Mouse (Mus musculus): ENCODE measurements at regions not wholly inside any gene's neighbourhood (a gene's known extent, or its start where the extent isn't known, plus 50 kb on each side); places are given as distances from the start of the nearest gene placed in this dataset.
A peak's percentile ranks its signal among the peaks of the same experiment; 100 is the strongest.

GRCm38 (mm10) chr13:35326682-35327242 lies 299.9 kb upstream of the Eci2 start:
- Histone ChIP-seq H3K36me3 (no peaks in the 10 kb centered on the region), H3K27ac (ENCODE audit: poor library complexity, severe bottlenecking) (no peak overlapping the region), H3K4me2 (peak overlapping the region; percentile 52), H3K9ac (no peak overlapping the region), H3K9me3 (replicated peaks) (no peaks in the 10 kb centered on the region), H3K4me1 (replicated peaks) (no peaks in the 10 kb centered on the region), H3K27me3 (replicated peaks) (no peaks in the 10 kb centered on the region), H3K4me3 (peak overlapping the region; percentile 29)
- WGBS, result 31% methylated on average over 10 of the region's 10 CpGs
- ATAC-seq (ENCODE audit: insufficient number of reproducible peaks, low FRiP score), result no peak

- no peak overlapping the region for H3K9ac ChIP-seq
- H3K4me2 ChIP-seq, result no peak overlapping the region
- WGBS, result 72% methylated on average over 2 of the region's 2 CpGs
- H3K36me3 ChIP-seq, result no peaks in the 10 kb centered on the region
- no peaks in the 10 kb centered on the region for H3K27me3 ChIP-seq (replicated peaks)
- H3K27ac ChIP-seq (ENCODE audit: poor library complexity, severe bottlenecking), result no peak overlapping the region
- H3K4me3 ChIP-seq, result no peak overlapping the region
- ATAC-seq (ENCODE audit: insufficient number of reproducible peaks, low FRiP score), result no peak
- no peaks in the 10 kb centered on the region for H3K4me1 ChIP-seq (replicated peaks)
- H3K9me3 ChIP-seq (replicated peaks), result no peaks in the 10 kb centered on the region
Measured at GRCm38 (mm10) chr13:35328320-35328719, 301.4 kb upstream of the Eci2 start.

GRCm38 (mm10) chr13:35330926-35331325 lies 304.0 kb upstream of the Eci2 start:
- Histone ChIP-seq H3K9ac (no peak overlapping the region), H3K27ac (ENCODE audit: poor library complexity, severe bottlenecking) (no peak overlapping the region), H3K4me2 (no peak overlapping the region), H3K36me3 (no peaks in the 10 kb centered on the region), H3K4me3 (no peak overlapping the region), H3K9me3 (replicated peaks) (no peaks in the 10 kb centered on the region), H3K4me1 (replicated peaks) (no peaks in the 10 kb centered on the region), H3K27me3 (replicated peaks) (no peaks in the 10 kb centered on the region)
- WGBS, result 74% methylated on average over 1 of the region's 1 CpGs
- no peak for ATAC-seq (ENCODE audit: insufficient number of reproducible peaks, low FRiP score)

- no peak for ATAC-seq (ENCODE audit: insufficient number of reproducible peaks, low FRiP score)
- no peak overlapping the region for H3K9ac ChIP-seq
- no peaks in the 10 kb centered on the region for H3K27me3 ChIP-seq (replicated peaks)
- no peaks in the 10 kb centered on the region for H3K36me3 ChIP-seq
- no peaks in the 10 kb centered on the region for H3K9me3 ChIP-seq (replicated peaks)
- H3K27ac ChIP-seq (ENCODE audit: poor library complexity, severe bottlenecking), result no peak overlapping the region
- no peaks in the 10 kb centered on the region for H3K4me1 ChIP-seq (replicated peaks)
- no peak overlapping the region for H3K4me2 ChIP-seq
- no peak overlapping the region for H3K4me3 ChIP-seq
- WGBS, result 63% methylated on average over 2 of the region's 2 CpGs
Measured at GRCm38 (mm10) chr13:35345507-35346129, 314.0 kb upstream of the Cdyl start.

- no peak overlapping the region for H3K27ac ChIP-seq (ENCODE audit: poor library complexity, severe bottlenecking)
- H3K9ac ChIP-seq, result no peak overlapping the region
- no peaks in the 10 kb centered on the region for H3K36me3 ChIP-seq
- no peak overlapping the region for H3K4me3 ChIP-seq
- 78% methylated on average over 3 of the region's 3 CpGs for WGBS
- no peaks in the 10 kb centered on the region for H3K4me1 ChIP-seq (replicated peaks)
- no peak overlapping the region for H3K4me2 ChIP-seq
- no peak for ATAC-seq (ENCODE audit: insufficient number of reproducible peaks, low FRiP score)
- H3K9me3 ChIP-seq (replicated peaks), result no peaks in the 10 kb centered on the region
- no peaks in the 10 kb centered on the region for H3K27me3 ChIP-seq (replicated peaks)
Measured at GRCm38 (mm10) chr13:35348283-35348682, 311.4 kb upstream of the Cdyl start.

GRCm38 (mm10) chr13:35359345-35359744 lies 300.3 kb upstream of the Cdyl start:
- Histone ChIP-seq H3K9ac (no peak overlapping the region), H3K9me3 (replicated peaks) (no peaks in the 10 kb centered on the region), H3K36me3 (no peaks in the 10 kb centered on the region), H3K27ac (ENCODE audit: poor library complexity, severe bottlenecking) (no peak overlapping the region), H3K4me3 (no peak overlapping the region), H3K27me3 (replicated peaks) (no peaks in the 10 kb centered on the region), H3K4me2 (no peak overlapping the region), H3K4me1 (replicated peaks) (no peaks in the 10 kb centered on the region)
- 75% methylated on average over 3 of the region's 3 CpGs for WGBS
- no peak for ATAC-seq (ENCODE audit: insufficient number of reproducible peaks, low FRiP score)

- ATAC-seq (ENCODE audit: insufficient number of reproducible peaks, low FRiP score), result no peak
- Histone ChIP-seq H3K4me1 (replicated peaks) (0 out of 2 replicates have a peak, but pooled peaks cover under 1% of the 10 kb centered on the region), H3K9me3 (replicated peaks) (no peaks in the 10 kb centered on the region), H3K9ac (no peak overlapping the region), H3K27ac (ENCODE audit: poor library complexity, severe bottlenecking) (no peak overlapping the region), H3K4me3 (no peak overlapping the region), H3K4me2 (no peak overlapping the region), H3K27me3 (replicated peaks) (no peaks in the 10 kb centered on the region), H3K36me3 (no peaks in the 10 kb centered on the region)
- 84% methylated on average over 2 of the region's 2 CpGs for WGBS
Measured at GRCm38 (mm10) chr13:35377487-35377886, 282.1 kb upstream of the Cdyl start.

GRCm38 (mm10) chr13:35379500-35379899 lies 280.1 kb upstream of the Cdyl start:
- Histone ChIP-seq H3K9ac (no peak overlapping the region), H3K36me3 (no peaks in the 10 kb centered on the region), H3K9me3 (replicated peaks) (no peaks in the 10 kb centered on the region), H3K4me3 (no peak overlapping the region), H3K27ac (ENCODE audit: poor library complexity, severe bottlenecking) (no peak overlapping the region), H3K27me3 (replicated peaks) (no peaks in the 10 kb centered on the region), H3K4me1 (replicated peaks) (peaks cover 18% of the 10 kb centered on the region), H3K4me2 (no peak overlapping the region)
- 79% methylated on average over 2 of the region's 2 CpGs for WGBS
- no peak for ATAC-seq (ENCODE audit: insufficient number of reproducible peaks, low FRiP score)

GRCm38 (mm10) chr13:35380224-35381009 lies 279.2 kb upstream of the Cdyl start:
- no peaks in the 10 kb centered on the region for H3K36me3 ChIP-seq
- WGBS, result 56% methylated on average over 3 of the region's 3 CpGs

GRCm38 (mm10) chr13:35381641-35382040 lies 278.0 kb upstream of the Cdyl start:
- Histone ChIP-seq H3K36me3 (no peaks in the 10 kb centered on the region), H3K9me3 (replicated peaks) (no peaks in the 10 kb centered on the region), H3K9ac (no peak overlapping the region), H3K4me1 (replicated peaks) (peaks cover 21% of the 10 kb centered on the region), H3K4me2 (no peak overlapping the region), H3K4me3 (no peak overlapping the region), H3K27ac (ENCODE audit: poor library complexity, severe bottlenecking) (no peak overlapping the region), H3K27me3 (replicated peaks) (no peaks in the 10 kb centered on the region)
- 81% methylated on average over 2 of the region's 2 CpGs for WGBS
- no peak for ATAC-seq (ENCODE audit: insufficient number of reproducible peaks, low FRiP score)

More at GRCm38 (mm10) chr13:35380224-35381009, 279.2 kb upstream of the Cdyl start:
- H3K4me1 ChIP-seq (replicated peaks), result peaks cover 18% of the 10 kb centered on the region
- no peak overlapping the region for H3K27ac ChIP-seq (ENCODE audit: poor library complexity, severe bottlenecking)
- H3K9me3 ChIP-seq (replicated peaks), result no peaks in the 10 kb centered on the region
- no peak for ATAC-seq (ENCODE audit: insufficient number of reproducible peaks, low FRiP score)
- H3K27me3 ChIP-seq (replicated peaks), result no peaks in the 10 kb centered on the region
- H3K4me3 ChIP-seq, result no peak overlapping the region
- no peak overlapping the region for H3K4me2 ChIP-seq
- no peak overlapping the region for H3K9ac ChIP-seq

- ATAC-seq (ENCODE audit: insufficient number of reproducible peaks, low FRiP score), result peak; percentile 80
- WGBS, result 7% methylated on average over 12 of the region's 12 CpGs
- Histone ChIP-seq H3K9ac (no peak overlapping the region), H3K4me2 (peak overlapping the region; percentile 61), H3K9me3 (replicated peaks) (no peaks in the 10 kb centered on the region), H3K27ac (ENCODE audit: poor library complexity, severe bottlenecking) (peak overlapping the region; percentile 85), H3K27me3 (replicated peaks) (no peaks in the 10 kb centered on the region), H3K36me3 (no peaks in the 10 kb centered on the region), H3K4me3 (peak overlapping the region; percentile 21), H3K4me1 (replicated peaks) (peaks cover 22% of the 10 kb centered on the region)
Measured at GRCm38 (mm10) chr13:35383000-35383623, 276.5 kb upstream of the Cdyl start.

Measured in heart, embryonic 12.5 days (tissue).